Mouse (Mus musculus) brain, embryonic 14.5 days (tissue): Measurements from ENCODE around the gene Rgs7bp.

Experiments
- CTCF ChIP-seq: fragments of 200-500 bp; IDR thresholded peaks from 2 replicates; pipeline ENCODE4 v1.5.1; 2012; ENCODE audit warnings: inconsistent platforms, mild to moderate bottlenecking, moderate library complexity, borderline replicate concordance; ENCODE audit not compliant: insufficient read depth, insufficient read length; ENCODE audit errors: extremely low read depth
- POLR2A ChIP-seq: fragments of 200-500 bp; IDR thresholded peaks from 2 replicates; pipeline ENCODE4 v1.6.1; 2012; ENCODE audit warnings: mild to moderate bottlenecking, inconsistent platforms, borderline replicate concordance; ENCODE audit not compliant: poor library complexity, insufficient read depth, insufficient read length, severe bottlenecking; ENCODE audit errors: extremely low read depth

DNA sequence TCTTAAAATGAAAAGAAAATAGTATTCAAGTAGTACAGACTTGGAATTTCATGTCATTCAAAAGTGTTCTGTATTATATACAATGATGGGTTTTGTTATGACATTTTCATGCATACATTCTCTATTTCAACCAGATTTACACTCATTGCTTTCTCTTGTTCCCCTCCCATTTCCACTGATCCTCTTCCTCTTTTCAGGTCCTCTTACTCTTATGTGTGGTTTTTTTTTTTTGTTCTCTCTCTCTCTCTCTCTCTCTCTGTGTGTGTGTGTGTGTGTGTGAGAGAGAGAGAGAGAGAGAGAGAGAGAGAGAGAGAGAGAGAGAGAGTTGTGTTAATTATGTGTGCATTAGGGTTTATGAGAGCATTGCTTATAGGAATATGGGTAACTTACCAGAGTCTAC is 11.4 kb upstream of the Rgs7bp start:
- TF ChIP-seq POLR2A (no peak), CTCF (no peak)
